Mouse (Mus musculus) midbrain, embryonic 14.5 days (tissue): ENCODE data around the gene Cdkl4. TPM values are rescaled to one million over a fixed set of nuclear protein-coding genes. Genes with fewer than 3 reads are reported as not detected.

Experiments used
- ATAC-seq: fragments of 200-750 bp; cut with Nextera tagmentation; 2 replicates; pipeline ENCODE4 v1.8.0; 2017; ENCODE audit warnings: moderate number of reproducible peaks, moderate library complexity; ENCODE audit not compliant: low FRiP score, low TSS enrichment
- DNase-seq: peaks from one replicate; pipeline ENCODE4 v3.0.0-alpha.2; 2015
- H3K27ac ChIP-seq: fragments of 300-500 bp; sonication (generic); replicated peaks from 2 replicates; pipeline ENCODE4 v1.5.1; 2014; ENCODE audit warnings: mild to moderate bottlenecking, low read depth, low read length, moderate library complexity
- H3K27me3 ChIP-seq: fragments of 300-500 bp; sonication (generic); 2 replicates; pipeline ENCODE4 v1.6.1; 2014; ENCODE audit warnings: low read length, control low read depth, mixed read lengths; ENCODE audit not compliant: control insufficient read depth, insufficient read depth
- H3K36me3 ChIP-seq: fragments of 300-500 bp; sonication (generic); 2 replicates; pipeline ENCODE4 v1.6.1; 2014; ENCODE audit warnings: low read length, control low read depth; ENCODE audit not compliant: control insufficient read depth, insufficient read depth
- H3K4me1 ChIP-seq: fragments of 300-500 bp; sonication (generic); 2 replicates; pipeline ENCODE4 v1.6.1; 2014; ENCODE audit warnings: mild to moderate bottlenecking, antibody characterized with exemption, low read length, control low read depth; ENCODE audit not compliant: control insufficient read depth, insufficient read depth
- H3K4me2 ChIP-seq: fragments of 300-500 bp; sonication (generic); 2 replicates; pipeline ENCODE4 v1.6.1; 2014; ENCODE audit warnings: mild to moderate bottlenecking, low read length, moderate library complexity
- H3K4me3 ChIP-seq: fragments of 300-500 bp; sonication (generic); replicated peaks from 2 replicates; pipeline ENCODE4 v1.5.1; 2014; ENCODE audit warnings: low read depth, low read length
- H3K9ac ChIP-seq: fragments of 300-500 bp; sonication (generic); replicated peaks from 2 replicates; pipeline ENCODE4 v1.6.1; 2014; ENCODE audit warnings: mild to moderate bottlenecking, low read length, moderate library complexity
- H3K9me3 ChIP-seq: fragments of 300-500 bp; sonication (generic); 2 replicates; pipeline ENCODE4 v1.6.1; 2016; ENCODE audit warnings: low read length, control low read depth, mixed read lengths; ENCODE audit not compliant: control insufficient read depth
- WGBS: fragments of 180-500 bp; shearing (Covaris S2); extraction: QIAGEN DNeasy Blood & Tissue Kit; methylation state at CpG from one replicate; pipeline ENCODE4 v1.1.7; 2014; 5-methylcytosine and 5-hydroxymethylcytosine counted together
- polyA plus RNA-seq: library from polyadenylated mRNA; unstranded; fragments of >200 nt; fragmentation: Nextera tagmentation; extraction: Ambion mirVana; gene quantifications from 2 replicates; pipeline ENCODE4 v1.2.1, GENCODE M21; 2014

Cdkl4 gene
- polyA plus RNA-seq, 1 experiment from 2014 or later, result 3.2 TPM

- Histone ChIP-seq H3K27ac (no peak overlapping the region), H3K9me3 (no peaks in the 10 kb centered on the region), H3K27me3 (no peaks in the 10 kb centered on the region), H3K36me3 (no peaks in the 10 kb centered on the region), H3K4me3 (no peak overlapping the region), H3K9ac (no peak overlapping the region), H3K4me1 (no peaks in the 10 kb centered on the region), H3K4me2 (no peak overlapping the region)
- 85% methylated on average over 9 of the region's 9 CpGs for WGBS
- no peak for DNase-seq
- no peak for ATAC-seq
These were observed 60.4 kb downstream of the Cdkl4 start for GRCm38 (mm10) chr17:80517244-80517643.

GRCm38 (mm10) chr17:80515956-80516355 is 61.7 kb downstream of the Cdkl4 start:
- no peak for DNase-seq
- H3K4me1 ChIP-seq, result no peaks in the 10 kb centered on the region
- no peaks in the 10 kb centered on the region for H3K9me3 ChIP-seq
- ATAC-seq, result no peak
- no peaks in the 10 kb centered on the region for H3K27me3 ChIP-seq
- 92% methylated on average over 9 of the region's 9 CpGs for WGBS
- H3K4me2 ChIP-seq, result no peak overlapping the region
- no peak overlapping the region for H3K27ac ChIP-seq
- H3K36me3 ChIP-seq, result no peaks in the 10 kb centered on the region
- H3K9ac ChIP-seq, result no peak overlapping the region
- no peak overlapping the region for H3K4me3 ChIP-seq

- no peak overlapping the region for H3K9ac ChIP-seq
- H3K4me3 ChIP-seq, result no peak overlapping the region
- DNase-seq (no peak), ATAC-seq (no peak)
- H3K4me1 ChIP-seq, result no peaks in the 10 kb centered on the region
- H3K36me3 ChIP-seq, result no peaks in the 10 kb centered on the region
- H3K9me3 ChIP-seq, result no peaks in the 10 kb centered on the region
- WGBS, result 94% methylated on average over 7 of the region's 7 CpGs
- H3K4me2 ChIP-seq, result no peak overlapping the region
- no peaks in the 10 kb centered on the region for H3K27me3 ChIP-seq
- no peak overlapping the region for H3K27ac ChIP-seq
These were observed 62.1 kb downstream of the Cdkl4 start for GRCm38 (mm10) chr17:80515513-80515912.

GRCm38 (mm10) chr17:80513766-80514165 is 63.8 kb downstream of the Cdkl4 start:
- H3K4me3 ChIP-seq, result no peak overlapping the region
- no peaks in the 10 kb centered on the region for H3K4me1 ChIP-seq
- no peak for ATAC-seq
- H3K36me3 ChIP-seq, result no peaks in the 10 kb centered on the region
- no peak overlapping the region for H3K9ac ChIP-seq
- no peaks in the 10 kb centered on the region for H3K27me3 ChIP-seq
- DNase-seq, result no peak
- 89% methylated on average over 8 of the region's 8 CpGs for WGBS
- H3K27ac ChIP-seq, result no peak overlapping the region
- H3K9me3 ChIP-seq, result no peaks in the 10 kb centered on the region
- H3K4me2 ChIP-seq, result no peak overlapping the region

GRCm38 (mm10) chr17:80510459-80510855 is 67.2 kb downstream of the Cdkl4 start:
- no peak for DNase-seq
- H3K9ac ChIP-seq, result no peak overlapping the region
- no peaks in the 10 kb centered on the region for H3K9me3 ChIP-seq
- no peak for ATAC-seq
- no peaks in the 10 kb centered on the region for H3K27me3 ChIP-seq
- no peaks in the 10 kb centered on the region for H3K4me1 ChIP-seq
- H3K4me2 ChIP-seq, result no peak overlapping the region
- no peaks in the 10 kb centered on the region for H3K36me3 ChIP-seq
- 84% methylated on average over 3 of the region's 3 CpGs for whole genome bisulfite sequencing
- no peak overlapping the region for H3K4me3 ChIP-seq
- H3K27ac ChIP-seq, result no peak overlapping the region

- no peak overlapping the region for H3K27ac ChIP-seq
- no peak overlapping the region for H3K9ac ChIP-seq
- H3K36me3 ChIP-seq, result no peaks in the 10 kb centered on the region
- no peak for ATAC-seq
- no peaks in the 10 kb centered on the region for H3K27me3 ChIP-seq
- no peaks in the 10 kb centered on the region for H3K9me3 ChIP-seq
- no peak overlapping the region for H3K4me3 ChIP-seq
- no peak for DNase-seq
- no peaks in the 10 kb centered on the region for H3K4me1 ChIP-seq
- 62% methylated on average over 4 of the region's 4 CpGs for WGBS
- H3K4me2 ChIP-seq, result no peak overlapping the region
These were observed 67.8 kb downstream of the Cdkl4 start for GRCm38 (mm10) chr17:80509494-80510458.

GRCm38 (mm10) chr17:80505766-80506165 is 71.8 kb downstream of the Cdkl4 start:
- Histone ChIP-seq H3K4me3 (no peak overlapping the region), H3K9ac (no peak overlapping the region), H3K27me3 (no peaks in the 10 kb centered on the region), H3K9me3 (no peaks in the 10 kb centered on the region), H3K4me2 (no peak overlapping the region), H3K36me3 (no peaks in the 10 kb centered on the region), H3K27ac (no peak overlapping the region), H3K4me1 (no peaks in the 10 kb centered on the region)
- no peak for ATAC-seq
- DNase-seq, result no peak
- WGBS, result 94% methylated on average over 6 of the region's 6 CpGs

GRCm38 (mm10) chr17:80505342-80505741 is 72.3 kb downstream of the Cdkl4 start:
- no peak overlapping the region for H3K27ac ChIP-seq
- no peak overlapping the region for H3K9ac ChIP-seq
- H3K36me3 ChIP-seq, result no peaks in the 10 kb centered on the region
- no peaks in the 10 kb centered on the region for H3K9me3 ChIP-seq
- no peak for DNase-seq
- H3K4me2 ChIP-seq, result no peak overlapping the region
- H3K4me1 ChIP-seq, result no peaks in the 10 kb centered on the region
- H3K4me3 ChIP-seq, result no peak overlapping the region
- no peak for ATAC-seq
- H3K27me3 ChIP-seq, result no peaks in the 10 kb centered on the region
- WGBS, result 88% methylated on average over 4 of the region's 4 CpGs

- H3K9me3 ChIP-seq, result no peaks in the 10 kb centered on the region
- no peak for ATAC-seq
- H3K27me3 ChIP-seq, result no peaks in the 10 kb centered on the region
- H3K27ac ChIP-seq, result no peak overlapping the region
- H3K4me3 ChIP-seq, result no peak overlapping the region
- H3K4me2 ChIP-seq, result no peak overlapping the region
- H3K4me1 ChIP-seq, result no peaks in the 10 kb centered on the region
- no peak overlapping the region for H3K9ac ChIP-seq
- no peaks in the 10 kb centered on the region for H3K36me3 ChIP-seq
- WGBS, result 82% methylated on average over 2 of the region's 2 CpGs
- no peak for DNase-seq
These were observed 75.8 kb downstream of the Cdkl4 start for GRCm38 (mm10) chr17:80501805-80502172.
